Mouse (Mus musculus): ENCODE data around the gene Fgf16. TPM values are rescaled to one million over a fixed set of nuclear protein-coding genes. Genes with fewer than 3 reads are reported as not detected.

Fgf16 gene
- polyA plus RNA-seq, 1 experiment: 0.19 TPM

GRCm38 (mm10) chrX:105773281-105773680 lies 9.2 kb downstream of the Fgf16 start:
- Histone ChIP-seq H3K36me3 (ENCODE audit: control insufficient read depth, insufficient read depth, low read length) (no peaks in the 10 kb centered on the region), H3K27me3 (replicated peaks; ENCODE audit: control insufficient read depth, insufficient read depth, low read length) (no peaks in the 10 kb centered on the region), H3K27ac (ENCODE audit: insufficient read depth, low read depth, low read length) (no peak overlapping the region), H3K4me3 (ENCODE audit: insufficient read depth, low read depth, low read length) (no peak overlapping the region), H3K4me1 (ENCODE audit: control insufficient read depth, insufficient read depth, low read length) (no peaks in the 10 kb centered on the region)
- no peak for DNase-seq
- 82% methylated on average over 5 of the region's 5 CpGs for whole genome bisulfite sequencing
- TF ChIP-seq POLR2A (IDR thresholded peaks at IDR 0.05; ENCODE audit: low read depth, low read length): no peak

- no peak overlapping the region for H3K27ac ChIP-seq (ENCODE audit: insufficient read depth, low read depth, low read length)
- TF ChIP-seq POLR2A (IDR thresholded peaks at IDR 0.05; ENCODE audit: low read depth, low read length): no peak
- TF ChIP-seq CTCF (conservative IDR thresholded peaks at IDR 0.05; ENCODE audit: insufficient read depth, insufficient read length, low read depth, low read length): no peak
- DNase-seq: no peak
- H3K4me3 ChIP-seq (ENCODE audit: insufficient read depth, low read depth, low read length): no peak overlapping the region
- H3K36me3 ChIP-seq (ENCODE audit: control insufficient read depth, insufficient read depth, low read length): no peaks in the 10 kb centered on the region; the same call in 1 of the 2 replicates
- H3K4me1 ChIP-seq (ENCODE audit: control insufficient read depth, insufficient read depth, low read length): no peaks in the 10 kb centered on the region
- 68% methylated on average over 8 of the region's 8 CpGs for WGBS
- no peaks in the 10 kb centered on the region for H3K27me3 ChIP-seq (replicated peaks; ENCODE audit: control insufficient read depth, insufficient read depth, low read length)
Observed at GRCm38 (mm10) chrX:105794806-105795403, 30.8 kb downstream of the Fgf16 start.

- no peaks in the 10 kb centered on the region for H3K36me3 ChIP-seq (ENCODE audit: control insufficient read depth, insufficient read depth, low read length)
- 79% methylated on average over 5 of the region's 5 CpGs for WGBS
- no peak overlapping the region for H3K27ac ChIP-seq (ENCODE audit: insufficient read depth, low read depth, low read length)
- H3K27me3 ChIP-seq (replicated peaks; ENCODE audit: control insufficient read depth, insufficient read depth, low read length): no peaks in the 10 kb centered on the region
- H3K4me1 ChIP-seq (ENCODE audit: control insufficient read depth, insufficient read depth, low read length): no peaks in the 10 kb centered on the region
- no peak overlapping the region for H3K4me3 ChIP-seq (ENCODE audit: insufficient read depth, low read depth, low read length)
- no peak for DNase-seq
- TF ChIP-seq POLR2A (IDR thresholded peaks at IDR 0.05; ENCODE audit: low read depth, low read length) (no peak), CTCF (conservative IDR thresholded peaks at IDR 0.05; ENCODE audit: insufficient read depth, insufficient read length, low read depth, low read length) (no peak)
Observed at GRCm38 (mm10) chrX:105824462-105824861, 60.4 kb downstream of the Fgf16 start.

Other genes starting within 250 kb of the Fgf16 start
- 15.1 and 17.1 TPM in 2 replicates for gene Atrx, start 165.1 kb downstream of the Fgf16 start, polyA plus RNA-seq (2012; rRNA removed)
- 11.8 and 16.4 TPM in 2 replicates for gene Magt1, start 247.6 kb downstream of the Fgf16 start, polyA plus RNA-seq (2012; rRNA removed)

Data from kidney, adult 2 months (tissue).